Mouse (Mus musculus): Measurements from ENCODE around the gene Sfxn2.

GRCm38 (mm10) chr19:46602406-46602805 is 29.2 kb downstream of the Sfxn2 start:
- TF ChIP-seq CTCF (IDR thresholded peaks at IDR 0.05; ENCODE audit: extremely low read depth, insufficient read depth, low read length) (no peak), POLR2A (IDR thresholded peaks at IDR 0.05; ENCODE audit: extremely low read depth, insufficient read depth, low read length) (no peak)

Data from cortical plate, adult 2 months (tissue).